Mouse (Mus musculus) spleen, adult 2 months (tissue): Measurements from ENCODE around the gene Cacna2d3. TPM values are rescaled to one million over a fixed set of nuclear protein-coding genes. Genes with fewer than 3 reads are reported as not detected.

ENCODE experiments used
- DNase-seq, 2 experiments: peaks; one replicate each; pipeline versions ENCODE4 v3.0.0 to v3.0.0-alpha.2; 2012 to 2021; ENCODE audit warnings: low spot score in 2 of 2, low read depth in 1 of 2
- H3K27ac ChIP-seq: fragments of 200-500 bp; 2 replicates; pipeline ENCODE4 v1.5.1; 2012; ENCODE audit warnings: low read length, inconsistent platforms; ENCODE audit not compliant: insufficient read depth
- H3K27me3 ChIP-seq: fragments of 200-500 bp; 2 replicates; pipeline ENCODE4 v1.6.1; 2012; ENCODE audit warnings: mild to moderate bottlenecking, moderate library complexity, low read length, inconsistent platforms; ENCODE audit not compliant: control insufficient read depth, insufficient read depth
- H3K36me3 ChIP-seq: fragments of 200-500 bp; 2 replicates; pipeline ENCODE4 v1.6.1; 2012; ENCODE audit warnings: mild to moderate bottlenecking, low read length, inconsistent platforms; ENCODE audit not compliant: control insufficient read depth, insufficient read depth
- H3K4me1 ChIP-seq: fragments of 200-500 bp; 2 replicates; pipeline ENCODE4 v1.6.1; 2011; ENCODE audit warnings: inconsistent platforms; ENCODE audit not compliant: control insufficient read depth, insufficient read depth, insufficient read length
- H3K4me3 ChIP-seq: fragments of 200-500 bp; 2 replicates; pipeline ENCODE4 v1.5.1; 2011; ENCODE audit warnings: mild to moderate bottlenecking, inconsistent platforms; ENCODE audit not compliant: insufficient read depth, insufficient read length; ENCODE audit errors: extremely low read depth
- CTCF ChIP-seq: fragments of 200-500 bp; IDR thresholded peaks from 2 replicates; pipeline ENCODE4 v1.5.1; 2011; ENCODE audit warnings: mild to moderate bottlenecking, inconsistent platforms; ENCODE audit not compliant: insufficient read depth, insufficient read length, insufficient replicate concordance; ENCODE audit errors: extremely low read depth
- POLR2A ChIP-seq: fragments of 200-500 bp; IDR thresholded peaks from 2 replicates; pipeline ENCODE4 v1.6.1; 2011; ENCODE audit warnings: low read depth, low read length, inconsistent platforms
- WGBS: fragments of 180-500 bp; shearing (Covaris S2); methylation state at CpG from one replicate; pipeline ENCODE4 v1.1.7; 2018; 5-methylcytosine and 5-hydroxymethylcytosine counted together
- polyA plus RNA-seq: library from polyadenylated mRNA; depleted of rRNA; stranded (reverse); fragments of >200 nt; gene quantifications from 2 replicates; pipeline ENCODE4 v1.2.3, GENCODE M21; 2012

Gene Cacna2d3
- polyA plus RNA-seq, 1 experiment, result 0.19 TPM

DNA sequence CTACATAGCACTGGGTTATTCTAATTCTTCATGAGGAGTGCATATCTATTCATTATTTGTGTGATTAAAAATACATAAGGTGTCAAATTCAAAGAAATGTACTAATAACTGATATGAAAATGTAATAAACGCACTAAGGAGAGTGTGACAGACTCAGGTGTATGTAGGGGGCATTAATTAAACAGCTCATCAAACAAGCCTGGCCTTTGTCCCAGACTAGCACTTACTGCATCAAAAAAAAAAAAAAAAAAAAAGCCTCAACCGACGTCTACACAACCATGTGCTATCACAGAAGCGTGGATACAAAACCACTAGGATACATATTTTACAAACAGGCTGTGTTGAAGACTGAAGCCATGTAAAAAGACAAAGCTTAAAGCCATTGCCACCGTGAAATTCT lies 169.2 kb downstream of the Cacna2d3 start:
- DNase-seq, result no peak
- H3K27ac ChIP-seq, result no peak overlapping the region
- no peaks in the 10 kb centered on the region for H3K4me1 ChIP-seq
- TF ChIP-seq POLR2A (no peak), CTCF (no peak)
- H3K27me3 ChIP-seq, result no peaks in the 10 kb centered on the region
- no peak overlapping the region for H3K4me3 ChIP-seq
- H3K36me3 ChIP-seq, result no peaks in the 10 kb centered on the region
- WGBS, result 87% methylated on average over 5 of the region's 5 CpGs

DNA sequence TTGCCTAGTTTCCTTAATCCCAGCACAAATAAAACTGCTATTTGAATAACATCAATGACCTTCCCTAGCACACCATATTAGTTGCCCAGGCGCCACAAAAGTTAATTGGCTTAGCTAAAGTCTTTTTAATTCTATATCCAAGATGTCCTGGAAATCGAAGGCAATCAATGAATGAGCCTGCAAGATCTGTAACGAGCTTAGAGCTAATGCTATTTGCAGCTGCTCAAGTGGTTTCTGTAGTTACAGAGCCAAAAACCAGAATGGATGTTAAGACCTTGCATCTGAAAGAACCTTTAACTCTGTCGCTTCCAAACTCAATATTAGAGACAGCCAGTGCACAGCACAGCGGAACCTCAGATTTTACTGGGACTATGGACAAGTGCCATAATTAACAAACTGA lies 173.0 kb downstream of the Cacna2d3 start:
- no peak overlapping the region for H3K27ac ChIP-seq
- no peak overlapping the region for H3K4me3 ChIP-seq
- no peaks in the 10 kb centered on the region for H3K36me3 ChIP-seq
- DNase-seq, result no peak
- H3K27me3 ChIP-seq, result no peaks in the 10 kb centered on the region
- 83% methylated on average over 5 of the region's 5 CpGs for WGBS
- TF ChIP-seq CTCF, result no peak
- no peak for TF ChIP-seq POLR2A
- no peaks in the 10 kb centered on the region for H3K4me1 ChIP-seq

DNA sequence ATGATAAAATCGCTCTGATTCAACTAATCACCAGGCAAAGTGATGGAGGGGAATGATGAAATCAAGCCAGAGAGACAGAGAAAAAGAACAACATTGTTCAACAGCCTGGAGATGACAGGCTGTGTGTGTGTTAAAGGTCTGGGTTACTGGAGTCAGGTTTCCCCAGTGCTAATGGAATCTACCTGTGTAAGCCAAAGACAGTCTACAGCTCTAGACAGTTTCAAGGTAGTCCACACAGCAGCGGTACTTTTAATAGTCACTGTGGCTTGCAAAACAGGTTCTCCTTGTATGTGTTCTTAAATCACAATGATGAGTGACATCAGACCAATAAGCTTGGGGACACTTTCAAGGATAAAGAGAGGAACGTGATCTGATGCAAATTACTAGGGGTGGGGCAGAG lies 191.1 kb downstream of the Cacna2d3 start:
- H3K36me3 ChIP-seq, result no peaks in the 10 kb centered on the region
- no peaks in the 10 kb centered on the region for H3K27me3 ChIP-seq
- no peak for DNase-seq
- no peaks in the 10 kb centered on the region for H3K4me1 ChIP-seq
- WGBS, result 75% methylated on average over 3 of the region's 3 CpGs
- no peak overlapping the region for H3K4me3 ChIP-seq
- no peak for TF ChIP-seq CTCF
- TF ChIP-seq POLR2A, result no peak
- no peak overlapping the region for H3K27ac ChIP-seq

DNA sequence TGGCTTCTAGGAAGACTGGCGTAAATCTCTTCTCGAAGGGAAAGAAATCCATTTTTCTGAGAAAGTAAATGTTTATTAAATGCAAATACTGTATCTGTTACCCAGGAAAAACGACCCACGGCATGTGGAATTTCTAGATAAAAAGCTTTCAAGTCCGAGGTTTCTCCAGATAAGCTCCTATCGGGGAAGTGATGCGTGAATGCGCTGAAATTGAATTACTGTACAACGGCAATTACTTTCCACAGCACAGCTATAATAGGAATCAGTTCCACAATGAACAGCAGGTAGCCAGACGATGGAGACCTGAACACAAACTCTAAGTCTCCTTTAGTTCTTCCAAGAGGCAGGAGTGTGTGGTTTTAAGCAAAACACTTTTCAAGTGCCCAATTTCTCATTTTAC lies 193.0 kb downstream of the Cacna2d3 start:
- no peak for TF ChIP-seq CTCF
- Histone ChIP-seq H3K4me1 (no peaks in the 10 kb centered on the region), H3K27ac (no peak overlapping the region), H3K36me3 (no peaks in the 10 kb centered on the region), H3K4me3 (no peak overlapping the region), H3K27me3 (no peaks in the 10 kb centered on the region)
- no peak for DNase-seq
- WGBS, result 88% methylated on average over 10 of the region's 10 CpGs

DNA sequence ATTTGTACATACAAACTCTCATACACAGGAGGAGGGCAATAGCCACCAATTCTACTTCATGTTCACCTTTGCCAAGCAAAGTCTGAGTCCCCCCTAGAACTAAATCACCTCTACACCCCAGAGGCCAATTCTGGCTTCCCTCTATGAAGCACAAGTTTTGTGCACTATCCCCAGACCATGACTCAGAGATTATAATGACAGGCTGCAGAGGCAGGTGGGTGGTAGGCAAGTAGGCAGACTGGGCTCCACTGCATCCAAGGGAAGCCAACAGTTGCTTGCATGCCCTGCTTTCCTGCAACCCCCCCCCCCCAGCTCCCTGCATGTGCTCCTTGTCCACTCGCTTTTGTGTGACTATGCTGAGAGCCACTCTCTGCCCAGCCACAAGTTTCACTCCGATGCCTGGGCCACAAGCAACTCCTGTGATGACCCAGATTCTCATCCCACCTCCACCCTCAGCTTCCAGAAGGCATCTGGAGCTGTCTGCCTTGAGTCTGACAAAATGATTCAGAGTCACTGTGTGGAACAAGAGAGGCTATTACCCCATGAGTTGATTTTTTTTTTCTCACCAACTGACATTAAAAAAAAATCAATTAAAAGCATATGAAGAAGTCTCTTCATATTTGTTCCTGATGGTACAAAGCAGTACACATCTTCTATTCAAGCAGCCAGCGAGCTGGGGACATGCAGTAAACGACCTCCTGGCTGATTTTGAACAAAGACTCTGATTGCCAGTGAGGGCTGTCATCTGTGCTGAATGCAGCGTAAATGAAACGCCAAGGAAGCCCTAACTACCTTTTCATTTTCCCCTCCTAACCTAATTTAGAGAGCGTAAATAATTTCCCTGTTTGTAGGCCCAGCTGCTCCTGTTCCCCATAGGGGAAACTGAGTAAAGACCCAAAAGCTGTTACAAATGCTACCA lies 201.7 kb downstream of the Cacna2d3 start:
- Histone ChIP-seq H3K4me3 (no peak overlapping the region), H3K36me3 (no peaks in the 10 kb centered on the region), H3K4me1 (no peaks in the 10 kb centered on the region), H3K27ac (no peak overlapping the region), H3K27me3 (no peaks in the 10 kb centered on the region)
- WGBS, result 68% methylated on average over 7 of the region's 7 CpGs
- TF ChIP-seq CTCF (no peak), POLR2A (no peak)
- DNase-seq, result no peak

DNA sequence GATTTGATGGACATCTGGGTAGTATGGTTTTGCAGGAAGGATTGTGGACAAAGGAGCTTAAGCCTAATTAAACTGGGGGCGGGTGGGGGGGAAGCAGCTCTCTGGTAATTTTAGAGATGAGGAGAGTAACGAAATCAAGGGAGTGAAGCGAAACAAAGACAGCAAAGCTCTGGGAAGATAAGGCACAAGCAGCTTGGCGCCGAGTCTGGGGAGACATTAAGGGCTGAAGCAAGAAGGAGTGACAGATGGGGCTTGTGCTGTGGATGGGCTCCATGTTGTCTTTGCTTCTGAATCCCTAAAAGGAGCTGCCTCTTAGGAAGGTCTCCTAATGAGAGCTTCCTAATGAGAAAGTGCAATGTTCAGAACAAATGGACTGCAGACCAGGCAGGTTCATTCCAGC lies 219.0 kb downstream of the Cacna2d3 start:
- Histone ChIP-seq H3K27me3 (no peaks in the 10 kb centered on the region), H3K4me1 (no peaks in the 10 kb centered on the region), H3K36me3 (no peaks in the 10 kb centered on the region), H3K27ac (no peak overlapping the region), H3K4me3 (no peak overlapping the region)
- DNase-seq, result no peak
- 81% methylated on average over 5 of the region's 5 CpGs for WGBS
- TF ChIP-seq CTCF, result no peak
- no peak for TF ChIP-seq POLR2A

DNA sequence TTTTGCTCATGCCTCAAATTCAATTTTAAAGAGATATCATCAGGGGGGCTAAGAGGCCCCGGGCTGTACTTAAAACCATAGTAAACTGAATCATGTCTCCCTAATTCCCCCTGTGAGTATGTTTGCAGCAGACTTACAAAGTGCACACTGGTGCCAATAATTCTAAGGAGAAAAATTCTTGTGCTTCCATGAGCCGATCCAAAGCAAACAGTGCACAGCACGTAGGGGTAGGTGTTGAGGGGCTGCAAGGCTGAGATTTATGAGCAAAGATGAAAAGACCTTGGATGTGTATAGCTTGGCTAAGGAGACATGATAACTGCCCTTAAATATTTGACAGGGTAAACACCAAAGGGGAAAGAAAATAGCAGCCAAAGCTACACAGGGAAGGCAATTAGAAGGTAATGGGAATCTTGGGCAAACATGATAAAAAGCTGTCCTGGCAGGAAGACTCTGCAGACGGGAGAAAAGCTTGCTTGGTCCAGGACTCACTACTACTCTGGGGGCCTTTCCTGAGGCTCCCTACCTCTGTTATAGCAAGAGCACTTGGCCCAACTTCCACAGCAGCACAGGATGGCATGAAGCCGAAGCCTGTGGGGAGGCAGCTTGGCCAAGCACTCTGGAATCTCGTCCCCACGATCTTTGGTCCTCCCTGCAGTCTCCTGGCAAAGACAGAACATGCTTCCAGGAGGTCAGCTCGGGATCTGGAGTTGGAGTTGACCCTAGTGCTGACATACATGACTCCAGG lies 222.9 kb downstream of the Cacna2d3 start:
- TF ChIP-seq CTCF (no peak), POLR2A (no peak)
- WGBS, result 75% methylated on average over 8 of the region's 8 CpGs
- Histone ChIP-seq H3K27me3 (no peaks in the 10 kb centered on the region), H3K27ac (no peak overlapping the region), H3K36me3 (no peaks in the 10 kb centered on the region), H3K4me1 (no peaks in the 10 kb centered on the region), H3K4me3 (no peak overlapping the region)
- DNase-seq, result no peak
